ENCODE assay signal across 20 mouse cellular contexts in genomic region chr13:59456203-59456602, GRCm38 (mm10).
A peak's percentile ranks its signal among the peaks of the same experiment; 100 is the strongest.
DNase-seq lines count a peak whose midpoint lies in the region; ATAC-seq lines count a peak whose summit lies in the region.
"Had no signal": no experiment of that assay in that cellular context is flagged by ENCODE, and none has a peak within 500 bp of the region (broad histone marks: within the 10 kb centered on the region; RNA-seq: fewer than 3 reads in every experiment).

No protein-coding gene starts in this region.

- no peaks in the 10 kb centered on the region for H3K9me3 ChIP-seq in neural tube, embryonic 14.5 days (ENCODE audit: control insufficient read depth, low read length)
- H3K9me3 ChIP-seq in neural tube, embryonic 15.5 days (replicated peaks) = no peaks in the 10 kb centered on the region
- H3K9me3 ChIP-seq: G1E; hindbrain, embryonic 15.5 days; kidney, embryonic 15.5 days; limb, embryonic 12.5 days; liver, embryonic 13.5 days had no signal

- H3K27me3 ChIP-seq in neural tube, embryonic 14.5 days (ENCODE audit: control insufficient read depth, insufficient read depth, low read length) = no peaks in the 10 kb centered on the region
- no peaks in the 10 kb centered on the region for H3K27me3 ChIP-seq in neural tube, embryonic 15.5 days (replicated peaks)
- H3K27me3 ChIP-seq: hindbrain, embryonic 15.5 days; kidney, embryonic 15.5 days; limb, embryonic 12.5 days; liver, embryonic 13.5 days had no signal

- no peaks in the 10 kb centered on the region; the same call in 1 of the 2 replicates for H3K4me1 ChIP-seq in neural tube, embryonic 14.5 days (ENCODE audit: control insufficient read depth, insufficient read depth, low read length)
- H3K4me1 ChIP-seq in neural tube, embryonic 15.5 days = peaks cover 23% of the 10 kb centered on the region

- H3K36me3 ChIP-seq in neural tube, embryonic 14.5 days (ENCODE audit: control insufficient read depth, insufficient read depth, low read length) = no peaks in the 10 kb centered on the region
- peaks cover 15% of the 10 kb centered on the region for H3K36me3 ChIP-seq in neural tube, embryonic 15.5 days
- H3K36me3 ChIP-seq: hindbrain, embryonic 15.5 days had no signal

- H3K9ac ChIP-seq in neural tube, embryonic 14.5 days (replicated peaks; ENCODE audit: low read depth, low read length) = no peak overlapping the region
- no peak overlapping the region for H3K9ac ChIP-seq in neural tube, embryonic 15.5 days (replicated peaks)
- H3K9ac ChIP-seq: hindbrain, embryonic 15.5 days; kidney, embryonic 15.5 days; limb, embryonic 12.5 days; liver, embryonic 13.5 days; lung, embryonic 14.5 days had no signal

- H3K4me3 ChIP-seq in neural tube, embryonic 14.5 days (ENCODE audit: low read depth, low read length) = no peak overlapping the region
- no peak overlapping the region for H3K4me3 ChIP-seq in neural tube, embryonic 15.5 days (replicated peaks)
- H3K4me3 ChIP-seq: gastrocnemius, adult 2 months; hindbrain, embryonic 15.5 days; kidney, embryonic 15.5 days; limb, embryonic 12.5 days; liver, embryonic 13.5 days had no signal

- no peak overlapping the region for H3K4me2 ChIP-seq in neural tube, embryonic 14.5 days (ENCODE audit: low read depth, low read length)
- no peak overlapping the region for H3K4me2 ChIP-seq in neural tube, embryonic 15.5 days
- H3K4me2 ChIP-seq: hindbrain, embryonic 15.5 days; kidney, embryonic 15.5 days; limb, embryonic 12.5 days; liver, embryonic 13.5 days; lung, embryonic 14.5 days had no signal

- 82% methylated on average over 1 of the region's 1 CpGs for WGBS in neural tube, embryonic 14.5 days
- WGBS in neural tube, embryonic 15.5 days = 78% methylated on average over 1 of the region's 1 CpGs

- peak overlapping the region; percentile 22; the same call in 1 of the 2 replicates for H3K27ac ChIP-seq in neural tube, embryonic 14.5 days (ENCODE audit: low read depth, low read length)
- H3K27ac ChIP-seq in neural tube, embryonic 15.5 days (replicated peaks) = no peak overlapping the region
- H3K27ac ChIP-seq: gastrocnemius, adult 2 months; hindbrain, embryonic 15.5 days; kidney, embryonic 15.5 days; limb, embryonic 12.5 days; liver, embryonic 13.5 days had no signal

- no peak for ATAC-seq in neural tube, embryonic 14.5 days (ENCODE audit: low read depth)
- no peak for ATAC-seq in neural tube, embryonic 15.5 days (ENCODE audit: low FRiP score)
- peak; percentile 87 for ATAC-seq in megakaryocyte, adult 5-6 weeks (ENCODE audit: poor library complexity, severe bottlenecking)
- ATAC-seq: intestine, postnatal 0 days had no signal

- peak; percentile 35 for DNase-seq in CD4-positive, CD25-positive, alpha-beta regulatory T cell, adult 2 months (ENCODE audit: low read depth, low spot score)
- peak; percentile 24 for DNase-seq in thymus, postnatal 4 days
- no peak for DNase-seq in adrenal gland, postnatal 36 days
- no peak for DNase-seq in c-Kit-positive CD71-positive TER-119-positive erythroid progenitor cells, embryonic 14.5 days (ENCODE audit: low spot score)
- DNase-seq: adrenal gland, postnatal 14 days; cerebellum, adult 2 months; gastrocnemius, adult 2 months; heart, adult 11 months; heart, postnatal 4 days; liver, embryonic 13.5 days; lung, embryonic 14.5 days; lung, postnatal 36 days had no signal

Comparison
In these comparisons a context has a peak if more than half of its experiments do, and no peak if none do; other contexts are left out.
1. DNase-seq: peak in CD4-positive, CD25-positive, alpha-beta regulatory T cell, adult 2 months (single experiment) and thymus, postnatal 4 days (single experiment); none in adrenal gland, postnatal 36 days (0 of 2) and c-Kit-positive CD71-positive TER-119-positive erythroid progenitor cells, embryonic 14.5 days (single experiment).